Mouse (Mus musculus): ENCODE measurements around the gene Thsd7a.

Gene Thsd7a

GRCm38 (mm10) chr6:12517726-12518125, 231.5 kb downstream of the Thsd7a start:
- in situ Hi-C loops (cut with MboI; ENCODE audit: low sequenced_read_pairs) = no loop called here

GRCm38 (mm10) chr6:12506877-12507276, 242.3 kb downstream of the Thsd7a start:
- in situ Hi-C loops (cut with MboI; ENCODE audit: low sequenced_read_pairs) = no loop called here

DNA sequence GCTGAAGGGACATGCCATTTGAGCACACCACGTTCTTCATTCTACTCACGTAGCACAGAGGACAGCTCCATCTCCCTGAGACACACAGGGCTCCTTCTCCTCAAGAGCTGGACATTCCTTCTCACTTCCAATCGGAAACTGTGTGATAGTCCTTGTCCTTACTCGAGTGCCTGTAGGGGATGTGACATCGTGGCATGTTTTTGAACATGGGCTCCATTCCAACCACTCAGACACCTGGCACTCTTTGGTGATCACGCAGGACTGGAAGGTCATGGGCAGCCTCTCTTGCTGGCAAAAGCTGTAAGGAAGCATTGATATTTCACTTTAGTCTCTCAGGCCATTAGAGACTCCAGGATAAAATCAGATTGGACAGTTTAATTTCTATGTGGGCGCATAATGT, 245.3 kb downstream of the Thsd7a start:
- in situ Hi-C loops (cut with MboI; ENCODE audit: low sequenced_read_pairs) = no loop called here

DNA sequence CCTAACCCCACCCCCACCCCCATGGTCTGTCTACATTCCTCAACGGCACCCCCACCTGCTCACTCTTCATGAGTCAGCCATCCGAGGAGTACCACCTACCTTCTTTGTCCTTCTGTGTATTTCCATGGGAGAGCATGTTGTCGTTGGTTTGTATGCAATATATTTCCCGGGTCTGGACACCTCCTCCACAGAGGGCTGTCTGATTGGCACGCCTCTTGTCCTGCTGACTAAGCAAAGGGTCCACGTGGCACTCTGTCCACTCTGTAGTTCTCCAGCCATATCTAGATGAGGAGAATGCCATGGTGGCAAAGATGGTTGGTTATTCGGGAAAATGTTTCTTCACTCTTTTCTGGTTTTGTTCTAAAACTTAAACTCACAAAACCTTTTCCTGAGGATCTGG, 248.3 kb downstream of the Thsd7a start:
- in situ Hi-C loops (cut with MboI; ENCODE audit: low sequenced_read_pairs) = no loop called here

DNA sequence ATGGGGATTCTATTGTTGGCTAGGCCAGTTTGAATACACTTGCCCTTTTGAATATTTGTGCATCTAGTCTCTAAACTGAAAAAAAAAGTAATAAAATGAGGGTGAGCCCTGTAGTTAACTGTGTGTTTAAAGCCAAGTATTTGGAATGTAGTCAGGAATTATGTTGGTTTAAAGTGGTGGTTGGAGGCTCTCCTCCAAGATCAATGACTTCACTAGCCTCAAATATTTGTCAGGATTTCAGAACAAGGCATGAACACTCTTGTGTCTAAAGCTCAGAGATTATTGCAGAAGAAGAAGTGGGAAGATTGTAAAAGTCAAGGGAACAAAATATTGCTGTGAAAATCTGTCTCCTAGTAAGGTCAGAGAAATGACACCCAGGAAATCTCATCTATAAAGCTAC, 249.3 kb downstream of the Thsd7a start:
- in situ Hi-C loops (cut with MboI; ENCODE audit: low sequenced_read_pairs) = no loop called here

DNA sequence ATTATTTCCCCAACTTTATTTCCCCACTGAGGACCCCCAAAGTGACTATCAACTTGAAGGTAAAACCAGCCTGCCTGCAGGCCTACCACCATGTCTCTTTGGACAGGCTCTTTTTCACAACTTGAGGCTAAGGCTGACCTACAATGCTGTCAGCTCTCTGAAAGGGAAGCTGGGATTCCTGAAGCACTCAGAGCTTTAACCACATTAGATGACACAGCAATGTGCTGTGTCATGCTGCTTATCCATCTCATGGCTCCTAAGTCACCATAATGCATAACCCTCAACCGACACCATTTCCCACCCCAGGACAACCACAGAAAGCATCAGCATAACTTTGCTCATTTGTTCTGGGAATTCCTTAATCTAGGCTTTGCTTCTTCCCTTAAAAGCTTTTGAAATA, 255.6 kb downstream of the Thsd7a start:
- in situ Hi-C loops (cut with MboI; ENCODE audit: low sequenced_read_pairs) = no loop called here

- in situ Hi-C loops (cut with MboI; ENCODE audit: low sequenced_read_pairs) = no loop called here
Observed at GRCm38 (mm10) chr6:12488882-12489281, 260.3 kb downstream of the Thsd7a start.

GRCm38 (mm10) chr6:12481527-12482163, 267.6 kb downstream of the Thsd7a start:
- in situ Hi-C loops (cut with MboI; ENCODE audit: low sequenced_read_pairs) = no loop called here

- in situ Hi-C loops (cut with MboI; ENCODE audit: low sequenced_read_pairs) = no loop called here
Observed at GRCm38 (mm10) chr6:12478359-12478758, 270.9 kb downstream of the Thsd7a start.

- in situ Hi-C loops (cut with MboI; ENCODE audit: low sequenced_read_pairs) = no loop called here
Observed at GRCm38 (mm10) chr6:12470935-12471334, 278.3 kb downstream of the Thsd7a start.

DNA sequence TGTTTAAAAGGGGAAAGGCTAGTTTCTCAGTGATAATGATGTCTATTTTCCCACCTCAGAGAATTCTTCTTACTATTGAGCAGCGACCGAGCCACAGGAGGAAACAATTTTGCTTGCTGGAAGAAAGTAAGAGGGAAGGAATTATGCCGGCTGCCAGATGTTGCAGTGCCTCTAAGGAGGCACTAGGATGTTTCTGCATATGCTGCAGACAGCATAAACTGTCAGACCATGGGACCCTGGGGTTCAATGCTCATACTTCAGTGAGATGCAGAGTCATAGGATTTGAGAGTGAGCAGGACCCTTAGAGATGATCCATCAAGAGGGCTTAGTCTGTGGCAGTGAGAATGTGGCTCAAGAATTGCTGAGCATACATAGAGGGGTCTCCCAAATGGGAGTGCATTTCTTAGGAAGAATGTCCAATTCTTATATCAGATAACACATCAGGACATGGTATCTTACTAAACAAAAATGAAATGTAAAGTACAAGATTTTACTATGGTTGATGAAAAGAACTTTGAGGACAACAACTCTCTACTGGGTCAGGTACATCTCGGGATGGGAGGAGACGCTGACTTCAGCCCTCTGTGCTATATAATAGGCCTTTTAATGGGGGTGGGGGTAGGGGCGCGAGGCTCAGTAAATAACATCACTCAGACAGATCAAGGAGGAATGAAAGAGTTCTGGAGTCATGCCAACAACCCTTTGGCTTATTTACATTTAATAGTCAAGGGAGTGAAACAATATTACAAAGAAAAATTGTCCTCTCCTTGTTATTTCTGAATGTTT, 281.7 kb downstream of the Thsd7a start:
- in situ Hi-C loops (cut with MboI; ENCODE audit: low sequenced_read_pairs) = no loop called here

GRCm38 (mm10) chr6:12458841-12459240, 290.4 kb downstream of the Thsd7a start:
- in situ Hi-C loops (cut with MboI; ENCODE audit: low sequenced_read_pairs) = no loop called here

GRCm38 (mm10) chr6:12457451-12457850, 291.8 kb downstream of the Thsd7a start:
- in situ Hi-C loops (cut with MboI; ENCODE audit: low sequenced_read_pairs) = no loop called here

DNA sequence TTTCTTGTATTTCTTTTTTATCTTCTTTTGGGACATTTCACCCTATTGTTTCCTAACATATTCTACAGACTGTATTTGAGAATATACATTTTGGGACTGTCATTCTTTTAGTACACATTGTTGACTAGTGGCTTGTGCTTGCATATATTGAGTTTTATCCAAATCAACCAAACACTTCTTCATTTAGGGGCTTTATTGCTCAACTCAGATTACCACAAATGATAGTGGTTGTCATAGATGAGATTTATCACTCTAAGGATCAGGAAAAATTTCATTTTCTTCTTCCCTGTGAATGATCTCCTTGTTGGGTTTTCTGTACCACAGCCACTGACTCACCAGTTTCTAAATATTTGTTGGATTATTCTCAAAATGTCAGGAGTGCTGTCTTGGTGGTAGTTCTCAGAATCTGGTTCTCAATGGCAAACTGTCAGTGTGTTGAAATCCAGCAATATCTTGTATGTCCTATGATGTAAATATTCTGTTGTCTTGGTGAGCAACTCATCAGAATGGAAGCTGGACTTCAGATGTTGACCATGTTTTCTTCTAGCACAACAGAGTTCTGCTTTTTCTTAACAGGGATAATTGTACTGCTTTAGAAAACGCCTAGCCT, 294.2 kb downstream of the Thsd7a start:
- in situ Hi-C loops (cut with MboI; ENCODE audit: low sequenced_read_pairs) = no loop called here

DNA sequence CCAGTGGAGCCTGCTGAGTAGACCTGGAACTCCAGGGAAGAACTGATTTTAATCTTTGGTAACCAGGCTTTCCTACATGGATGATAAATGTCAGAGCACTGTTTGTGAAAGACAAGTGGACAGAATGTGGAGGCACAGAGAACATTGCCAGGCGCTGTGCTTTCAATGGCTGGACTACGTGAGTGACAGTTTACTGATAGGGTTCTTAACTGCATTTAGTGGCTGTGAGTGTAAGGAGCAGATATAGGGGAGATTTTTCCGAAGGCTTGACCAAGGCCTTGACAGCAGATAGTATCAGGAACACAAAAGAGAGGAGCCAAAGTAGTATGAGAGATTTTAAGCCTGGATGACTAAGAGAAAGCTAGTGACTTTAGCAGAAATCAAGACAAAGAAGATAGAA, 295.1 kb downstream of the Thsd7a start:
- in situ Hi-C loops (cut with MboI; ENCODE audit: low sequenced_read_pairs) = no loop called here

DNA sequence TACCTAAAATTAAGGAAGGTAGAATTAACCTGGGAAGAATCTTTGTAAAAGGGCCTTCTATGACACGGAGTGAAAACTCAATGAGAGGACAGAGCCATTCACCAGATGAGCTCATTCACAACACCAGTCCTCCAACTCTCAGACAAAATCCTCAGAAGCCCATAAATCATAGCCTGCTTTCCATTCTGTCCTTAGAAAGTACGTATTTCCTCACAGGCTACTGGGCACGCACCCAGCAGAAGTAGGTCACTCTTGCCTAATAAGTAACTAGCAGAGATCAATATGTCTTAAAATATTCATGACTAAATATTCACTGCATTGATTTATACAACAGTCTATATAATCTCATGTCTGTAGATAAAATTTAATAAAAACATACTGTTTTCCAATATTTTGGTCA, 300.4 kb downstream of the Thsd7a start:
- in situ Hi-C loops (cut with MboI; ENCODE audit: low sequenced_read_pairs) = no loop called here

- in situ Hi-C loops (cut with MboI; ENCODE audit: low sequenced_read_pairs) = no loop called here
Observed at GRCm38 (mm10) chr6:12445486-12445885, 303.7 kb downstream of the Thsd7a start.

GRCm38 (mm10) chr6:12439561-12439960, 309.6 kb downstream of the Thsd7a start:
- in situ Hi-C loops (cut with MboI; ENCODE audit: low sequenced_read_pairs) = no loop called here

DNA sequence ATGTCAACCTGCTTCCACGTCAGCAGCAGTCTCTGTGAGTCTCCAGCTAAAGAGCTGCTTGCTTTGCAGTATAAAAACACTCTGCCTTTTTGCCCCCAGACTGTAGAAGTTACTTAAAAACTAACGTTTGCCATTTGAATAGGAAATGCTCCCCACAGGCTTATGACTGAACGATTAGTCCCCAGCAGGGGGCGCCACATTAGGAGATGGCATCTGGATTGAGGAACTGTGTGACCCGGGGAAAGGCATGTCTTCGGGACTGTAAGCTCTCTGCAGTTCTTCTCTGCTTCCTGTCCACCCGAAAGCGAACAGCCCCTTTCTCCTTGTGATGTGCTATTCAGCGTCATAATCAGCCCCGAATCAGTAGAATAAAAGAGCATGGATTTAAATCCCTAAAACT, 330.1 kb downstream of the Thsd7a start:
- in situ Hi-C loops (cut with MboI; ENCODE audit: low sequenced_read_pairs) = no loop called here

DNA sequence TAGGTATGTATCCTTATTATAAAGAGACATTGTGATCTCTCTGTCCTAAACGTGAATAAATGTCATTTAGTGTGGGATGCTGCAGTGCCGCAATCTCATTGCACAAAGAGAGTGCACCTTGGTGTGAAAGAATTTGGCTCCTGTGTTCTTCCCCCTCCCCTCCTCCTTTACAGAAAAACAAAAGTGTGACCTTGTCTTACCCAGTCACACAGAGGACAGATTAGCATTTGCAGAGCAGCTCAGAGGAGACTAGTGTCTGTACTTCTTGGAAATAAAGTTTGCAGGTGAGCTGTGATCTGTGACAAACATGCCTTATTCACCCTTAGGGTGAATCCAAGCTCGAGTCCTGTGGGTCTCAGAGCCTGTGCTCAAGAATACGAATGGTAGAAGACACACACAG, 332.2 kb downstream of the Thsd7a start:
- in situ Hi-C loops (cut with MboI; ENCODE audit: low sequenced_read_pairs) = no loop called here

DNA sequence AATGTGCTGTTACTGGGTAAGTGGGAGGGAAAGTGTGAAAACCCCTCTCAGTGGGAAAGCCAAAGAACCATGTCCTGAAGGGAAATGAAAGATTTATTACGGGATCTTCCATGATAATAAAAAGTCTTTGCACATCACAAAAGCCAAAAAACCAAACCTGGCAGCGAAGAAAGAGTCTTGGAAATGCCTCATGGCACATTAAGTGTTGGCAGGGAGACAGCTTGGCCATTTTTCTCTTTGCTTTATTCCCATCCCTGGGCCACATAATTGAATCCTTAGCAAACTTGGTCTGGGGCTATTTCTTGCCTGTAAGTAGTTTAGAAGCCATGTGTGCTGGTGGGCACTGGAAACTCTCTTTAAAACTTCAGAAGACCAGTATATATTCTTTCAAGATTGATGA, 344.8 kb downstream of the Thsd7a start:
- in situ Hi-C loops (cut with MboI; ENCODE audit: low sequenced_read_pairs) = no loop called here

DNA sequence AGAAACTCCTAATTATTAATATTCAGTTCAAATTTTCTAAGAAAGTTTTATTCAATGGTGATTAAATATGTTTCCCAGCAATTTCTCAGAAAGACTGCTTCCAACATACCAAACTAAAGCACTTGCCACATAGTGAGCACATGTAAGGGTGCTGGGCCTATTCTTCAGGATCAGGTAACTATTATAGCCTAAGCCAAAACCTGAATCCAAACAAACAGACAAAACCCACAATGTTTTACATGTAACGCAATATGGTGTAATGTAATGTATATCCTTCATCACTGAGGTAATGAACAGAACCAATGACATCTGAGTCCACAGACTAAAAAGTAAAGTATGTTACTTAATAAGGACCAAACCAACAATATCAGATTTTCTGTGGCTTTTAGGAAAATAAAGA, 346.2 kb downstream of the Thsd7a start:
- in situ Hi-C loops (cut with MboI; ENCODE audit: low sequenced_read_pairs) = no loop called here
